Mouse (Mus musculus) thymus, postnatal 25 days (tissue): ENCODE data around the gene Jph3.

ENCODE experiments used
- DNase-seq: peaks from one replicate; pipeline ENCODE4 v3.0.0; 2022

The Jph3 gene

GRCm38 (mm10) chr8:121792159-121792558, 62.7 kb downstream of the Jph3 start:
- no peak for DNase-seq

- DNase-seq = no peak
Measured at GRCm38 (mm10) chr8:121792627-121793026, 63.2 kb downstream of the Jph3 start.

- no peak for DNase-seq
Measured at GRCm38 (mm10) chr8:121794151-121794550, 64.7 kb downstream of the Jph3 start.

- no peak for DNase-seq
Measured at GRCm38 (mm10) chr8:121795461-121795860, 66.0 kb downstream of the Jph3 start.

- no peak for DNase-seq
Measured at GRCm38 (mm10) chr8:121796406-121796805, 67.0 kb downstream of the Jph3 start.

- no peak for DNase-seq
Measured at GRCm38 (mm10) chr8:121798401-121798800, 69.0 kb downstream of the Jph3 start.

- DNase-seq = no peak
Measured at GRCm38 (mm10) chr8:121804829-121805228, 75.4 kb downstream of the Jph3 start.

- no peak for DNase-seq
Measured at GRCm38 (mm10) chr8:121806126-121806525, 76.7 kb downstream of the Jph3 start.

GRCm38 (mm10) chr8:121808032-121808431, 78.6 kb downstream of the Jph3 start:
- DNase-seq = no peak

- DNase-seq = no peak
Measured at GRCm38 (mm10) chr8:121809524-121810155, 80.2 kb downstream of the Jph3 start.

- no peak for DNase-seq
Measured at GRCm38 (mm10) chr8:121811502-121811901, 82.1 kb downstream of the Jph3 start.

GRCm38 (mm10) chr8:121811931-121812570, 82.6 kb downstream of the Jph3 start:
- DNase-seq = no peak

GRCm38 (mm10) chr8:121818226-121818625, 88.8 kb downstream of the Jph3 start:
- no peak for DNase-seq

- DNase-seq = no peak
Measured at GRCm38 (mm10) chr8:121820840-121821239, 91.4 kb downstream of the Jph3 start.

GRCm38 (mm10) chr8:121821320-121821719, 91.9 kb downstream of the Jph3 start:
- DNase-seq = no peak

- no peak for DNase-seq
Measured at GRCm38 (mm10) chr8:121821770-121822169, 92.3 kb downstream of the Jph3 start.

GRCm38 (mm10) chr8:121827726-121828125, 98.3 kb downstream of the Jph3 start:
- no peak for DNase-seq

- DNase-seq = no peak
Measured at GRCm38 (mm10) chr8:121828376-121829023, 99.1 kb downstream of the Jph3 start.

- DNase-seq = peak; percentile 90
Measured at GRCm38 (mm10) chr8:121829048-121829776, 99.8 kb downstream of the Jph3 start, which contains the start of gene Klhdc4. Klhdc4 (minus strand) TSS chr8:121829569.

GRCm38 (mm10) chr8:121829777-121830362, 100.4 kb downstream of the Jph3 start:
- no peak for DNase-seq

- DNase-seq = no peak
Measured at GRCm38 (mm10) chr8:121832061-121832460, 102.6 kb downstream of the Jph3 start.

GRCm38 (mm10) chr8:121832503-121832902, 103.1 kb downstream of the Jph3 start:
- peak; percentile 72 for DNase-seq

GRCm38 (mm10) chr8:121841242-121841641, 111.8 kb downstream of the Jph3 start:
- peak; percentile 49 for DNase-seq
